Mouse (Mus musculus) splenic B cell, adult 2 months (primary cell): ENCODE data around the gene Gmfb.
A peak's percentile ranks its signal among the peaks of the same experiment; 100 is the strongest.

Experiments used
- DNase-seq: peaks from one replicate; pipeline ENCODE4 v3.0.0-alpha.2; 2011; ENCODE audit warnings: low read depth, low spot score
- H3K27me3 ChIP-seq: 2 replicates; pipeline ENCODE4 v1.6.1; 2012; ENCODE audit warnings: mild to moderate bottlenecking, low read length, moderate library complexity, mixed read lengths; ENCODE audit not compliant: control insufficient read depth, poor library complexity, insufficient read depth, severe bottlenecking
- H3K36me3 ChIP-seq: 2 replicates; pipeline ENCODE4 v1.6.1; 2012; ENCODE audit warnings: mild to moderate bottlenecking, low read length, moderate library complexity, mixed read lengths; ENCODE audit not compliant: control insufficient read depth, poor library complexity, insufficient read depth, severe bottlenecking

Gmfb gene

DNA sequence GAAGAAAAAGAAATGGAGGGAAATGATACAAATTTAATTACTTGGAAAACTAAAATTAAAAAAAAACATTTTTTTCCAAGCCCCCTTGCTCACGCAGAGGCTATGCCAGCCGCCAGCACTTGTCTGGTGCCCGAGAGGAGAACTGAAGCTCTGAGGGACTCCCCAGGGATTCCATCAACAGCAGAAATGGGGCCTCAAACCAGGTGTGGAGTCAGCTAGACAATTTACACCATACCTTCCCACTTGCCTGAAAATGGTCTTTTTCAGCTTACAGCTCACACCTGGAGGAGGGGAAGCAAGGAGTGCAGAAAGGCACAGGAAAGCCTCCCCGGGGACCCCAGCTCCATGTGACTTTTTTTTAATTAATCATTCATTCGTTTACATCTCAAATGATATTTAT is 36.8 kb downstream of the Gmfb start:
- H3K36me3 ChIP-seq = peaks cover 10% of the 10 kb centered on the region
- DNase-seq = peak; percentile 47

DNA sequence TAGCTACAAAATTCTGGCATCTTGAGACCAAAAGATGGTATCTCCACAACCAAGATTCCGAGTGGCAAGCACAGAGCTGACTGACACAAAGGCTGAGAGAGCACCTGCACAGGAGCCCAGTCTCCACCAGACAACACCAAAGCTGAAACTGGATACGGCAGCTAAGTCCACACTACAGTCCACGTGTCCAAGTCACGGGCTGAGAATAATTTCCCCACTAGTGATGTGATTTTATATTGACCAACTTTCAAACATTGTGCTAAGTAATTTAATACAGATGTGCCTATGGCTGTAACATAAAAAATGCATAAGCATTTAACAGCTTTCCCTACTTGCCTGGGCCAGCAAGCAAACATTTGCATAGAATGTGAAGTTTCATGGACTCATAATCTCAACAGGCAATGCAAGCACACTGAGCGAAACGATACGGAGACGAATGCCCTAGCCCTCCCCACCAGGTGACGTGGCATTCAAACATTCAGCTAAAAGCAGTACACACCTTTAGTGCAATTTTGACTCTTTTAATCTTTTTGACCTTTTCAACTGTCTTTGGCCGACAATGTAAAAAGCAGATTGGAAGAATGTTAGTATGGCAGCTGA is 38.6 kb downstream of the Gmfb start:
- H3K36me3 ChIP-seq = peaks cover 15% of the 10 kb centered on the region
- no peak for DNase-seq
- no peaks in the 10 kb centered on the region for H3K27me3 ChIP-seq

More for the DNA sequence above, 36.8 kb downstream of the Gmfb start:
- H3K27me3 ChIP-seq = no peaks in the 10 kb centered on the region

DNA sequence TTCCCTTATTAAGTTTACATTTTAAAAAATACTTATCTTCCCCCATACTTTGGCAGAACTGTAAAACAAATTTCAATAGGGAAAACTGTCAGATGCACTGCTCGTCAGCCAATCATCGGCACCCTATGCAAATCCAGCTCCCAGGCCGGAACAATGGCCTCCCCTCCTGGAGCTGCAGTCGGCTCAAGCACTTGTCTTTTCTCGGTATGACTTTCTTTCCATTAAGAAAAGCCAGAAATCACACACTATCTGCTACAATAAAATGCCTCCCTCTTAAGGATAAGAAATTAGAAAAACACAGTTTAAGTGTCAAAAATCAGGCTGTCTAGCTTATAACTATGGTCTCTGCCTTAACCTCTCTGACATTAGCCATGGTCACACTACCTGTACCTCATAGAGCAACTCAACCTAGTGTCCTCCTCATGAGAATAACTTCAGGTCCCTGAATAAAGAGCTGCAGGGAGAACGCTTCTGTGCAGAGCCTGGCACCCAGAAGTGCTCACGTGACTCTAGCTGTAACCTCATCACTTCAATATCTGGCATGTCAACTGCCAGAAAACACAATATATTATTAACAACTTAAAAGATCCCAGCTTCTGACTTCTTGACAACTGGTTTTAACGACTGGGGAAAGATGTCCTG is 39.7 kb downstream of the Gmfb start:
- Histone ChIP-seq H3K36me3 (peaks cover 16% of the 10 kb centered on the region), H3K27me3 (no peaks in the 10 kb centered on the region)
- no peak for DNase-seq

DNA sequence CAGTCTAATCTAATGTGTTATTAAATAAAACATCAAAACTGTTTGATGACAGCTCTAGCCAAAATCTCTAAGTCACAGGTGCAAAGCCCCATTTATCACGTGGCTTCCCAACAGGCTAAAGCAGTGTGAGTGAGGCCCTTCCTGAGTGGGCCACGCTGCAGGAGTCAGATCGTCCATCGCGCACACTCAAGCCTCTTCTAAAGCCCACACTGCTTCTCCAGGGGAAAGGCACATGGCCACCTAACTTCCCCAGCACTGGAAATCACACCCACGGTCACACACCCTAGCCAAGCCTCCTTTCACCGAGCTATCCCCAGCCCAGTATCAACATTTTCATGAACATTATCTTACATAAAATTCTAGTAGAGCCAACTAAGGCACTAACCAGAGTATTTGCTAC is 41.0 kb downstream of the Gmfb start:
- peaks cover 16% of the 10 kb centered on the region for H3K36me3 ChIP-seq
- no peak for DNase-seq
- no peaks in the 10 kb centered on the region for H3K27me3 ChIP-seq

DNA sequence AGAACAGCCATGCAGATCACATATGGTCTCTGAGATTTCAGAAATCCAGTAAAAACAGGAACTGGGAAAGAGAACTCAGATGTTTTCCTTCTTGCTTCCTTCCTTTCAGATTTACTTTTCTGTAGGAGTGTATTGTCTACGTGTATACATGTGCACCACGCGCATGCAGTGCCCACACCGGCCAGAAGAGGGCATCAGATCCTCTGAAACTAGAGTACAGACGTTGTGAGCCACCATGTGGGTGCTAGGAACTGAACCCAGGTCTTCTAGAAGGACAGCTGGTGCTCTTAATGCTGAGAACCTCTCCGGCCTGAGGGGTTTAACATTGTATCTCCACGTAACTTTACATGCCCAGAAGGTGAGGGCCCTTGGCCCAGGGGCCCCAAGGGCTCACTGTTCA is 42.8 kb downstream of the Gmfb start:
- Histone ChIP-seq H3K36me3 (peaks cover 18% of the 10 kb centered on the region), H3K27me3 (no peaks in the 10 kb centered on the region)
- peak; percentile 29 for DNase-seq

DNA sequence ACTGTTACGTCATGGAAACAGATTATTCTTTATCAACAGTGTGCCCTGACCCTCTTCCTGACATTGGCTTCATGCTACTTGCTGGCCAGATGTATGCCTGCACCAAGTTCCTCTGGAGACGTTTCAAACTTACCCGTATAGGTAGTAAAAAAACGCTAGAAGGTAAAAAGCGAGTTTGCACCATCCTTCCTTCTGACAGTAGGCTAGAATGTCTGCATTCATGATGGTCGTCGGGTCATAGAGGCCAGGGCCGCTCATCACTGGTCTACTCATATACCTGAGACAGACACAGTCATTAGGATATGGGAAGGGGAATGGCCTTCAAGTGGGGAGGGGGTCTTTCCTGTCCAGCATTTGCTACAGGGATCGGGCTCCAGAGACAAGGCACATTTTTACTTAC is 43.3 kb downstream of the Gmfb start:
- no peaks in the 10 kb centered on the region for H3K27me3 ChIP-seq
- DNase-seq = no peak
- H3K36me3 ChIP-seq = peaks cover 18% of the 10 kb centered on the region

DNA sequence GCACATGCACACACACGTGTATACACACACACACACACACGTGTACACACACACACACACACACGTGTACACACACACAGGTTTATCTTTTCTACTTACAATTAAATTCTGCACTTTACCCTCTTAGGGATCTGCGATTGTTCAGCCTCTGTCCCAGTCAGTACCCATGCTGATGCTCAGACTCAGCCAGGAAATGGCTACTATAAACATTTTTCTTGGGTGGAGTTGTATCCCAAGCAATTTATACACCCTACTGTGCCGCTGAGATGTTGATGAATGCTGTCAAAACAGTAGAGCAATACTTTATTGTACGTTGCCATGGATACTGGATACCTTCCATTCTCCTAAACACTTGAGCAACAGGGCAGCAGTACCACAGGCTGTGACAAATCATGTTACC is 52.0 kb downstream of the Gmfb start:
- DNase-seq = no peak
- Histone ChIP-seq H3K27me3 (no peaks in the 10 kb centered on the region), H3K36me3 (no peaks in the 10 kb centered on the region; the same call in 1 of the 2 replicates)

DNA sequence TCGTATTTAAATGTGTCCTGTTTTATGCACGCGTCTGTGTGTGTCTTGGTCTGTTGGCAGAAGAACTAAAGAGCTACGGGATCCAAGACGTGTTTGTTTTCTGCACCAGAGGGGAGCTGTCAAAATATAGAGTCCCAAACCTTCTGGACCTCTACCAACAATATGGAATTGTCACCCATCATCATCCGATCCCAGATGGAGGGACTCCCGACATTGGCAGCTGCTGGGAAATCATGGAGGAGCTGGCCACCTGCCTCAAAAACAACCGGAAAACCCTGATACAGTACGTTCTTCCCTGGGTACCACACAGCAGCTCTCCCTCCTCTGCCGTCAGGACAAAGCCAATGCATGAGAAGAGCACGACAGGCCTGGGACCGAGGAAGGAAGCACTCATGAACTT is 54.9 kb downstream of the Gmfb start:
- H3K27me3 ChIP-seq = no peaks in the 10 kb centered on the region
- DNase-seq = no peak

DNA sequence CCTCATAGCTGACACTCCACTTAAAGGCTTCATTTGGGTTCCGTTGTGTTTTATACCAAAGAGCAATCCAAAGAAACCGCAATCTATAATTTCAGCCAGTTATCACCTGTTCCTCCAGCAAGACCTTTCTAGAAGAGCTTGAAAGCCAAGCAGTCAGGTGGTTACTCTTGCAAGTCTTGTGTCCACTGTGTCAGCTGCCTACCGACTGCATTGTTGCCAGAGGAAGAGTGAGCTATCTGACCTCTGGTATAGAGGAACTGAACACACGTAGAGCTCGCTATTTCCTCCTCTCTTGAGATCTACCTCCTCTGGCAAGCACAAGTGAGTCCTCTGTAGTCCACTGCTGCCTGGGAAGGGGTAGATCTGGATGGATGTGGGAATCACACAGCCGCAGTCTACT is 60.9 kb downstream of the Gmfb start:
- no peaks in the 10 kb centered on the region for H3K36me3 ChIP-seq
- peak; percentile 36 for DNase-seq
- H3K27me3 ChIP-seq = no peaks in the 10 kb centered on the region

More for the DNA sequence above, 54.9 kb downstream of the Gmfb start:
- H3K36me3 ChIP-seq = no peaks in the 10 kb centered on the region; the same call in 1 of the 2 replicates

DNA sequence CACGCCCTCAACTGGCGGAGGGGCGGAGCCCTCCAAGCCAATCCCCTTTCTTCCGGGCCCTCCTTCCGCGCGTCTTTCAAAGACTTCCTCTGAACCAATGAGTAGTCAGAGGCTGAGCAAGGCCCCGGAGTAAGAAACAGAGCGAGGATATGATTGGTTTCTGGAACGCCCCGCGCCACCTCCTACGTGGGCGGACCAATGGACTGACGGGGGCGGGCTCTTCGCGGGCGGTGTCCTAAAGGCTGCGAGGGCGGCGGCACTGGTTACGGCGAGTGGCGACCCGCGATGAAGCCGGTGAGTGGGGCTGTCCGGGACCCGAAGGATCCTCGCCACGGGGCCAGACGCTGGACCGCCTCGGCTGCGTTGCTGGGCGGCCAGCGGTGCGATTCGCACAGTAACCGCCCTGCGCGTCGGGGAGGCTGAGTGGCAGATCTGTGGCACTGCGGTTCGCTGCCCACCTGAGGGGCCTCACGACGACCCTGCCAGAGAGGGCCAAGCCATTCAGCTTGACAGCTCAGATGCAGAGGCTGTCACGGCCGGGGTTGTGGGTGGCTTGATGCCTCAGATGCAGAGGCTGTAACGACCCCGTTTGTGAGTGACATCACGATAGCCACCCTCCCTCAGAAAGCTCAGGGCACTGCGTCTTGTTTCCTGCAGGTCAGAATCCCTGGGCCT is 61.5 kb downstream of the Gmfb start, which contains the start of gene Cdkn3:
TSS of gene Cdkn3 (plus strand) at position 187 of the 675 bp plus-strand sequence.
- peak; percentile 96 for DNase-seq
- no peaks in the 10 kb centered on the region for H3K27me3 ChIP-seq
- no peaks in the 10 kb centered on the region for H3K36me3 ChIP-seq

DNA sequence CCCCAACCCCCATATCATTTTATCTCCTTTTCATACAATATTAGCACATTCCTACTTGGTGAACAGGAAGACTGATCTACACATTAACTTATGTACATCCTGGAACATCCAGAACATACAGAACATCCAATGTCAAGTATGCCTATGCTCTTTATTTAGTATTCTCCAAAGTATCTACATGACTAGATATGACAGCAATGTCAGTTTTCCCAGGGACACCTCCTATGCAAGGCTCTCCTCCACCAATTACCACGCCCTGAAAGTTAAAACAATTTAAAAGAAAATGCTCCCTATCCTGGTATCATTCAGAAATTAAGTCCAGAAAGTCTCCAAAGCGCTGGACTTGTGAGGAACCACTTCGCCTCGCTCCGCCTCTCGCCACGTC is 62.1 kb downstream of the Gmfb start:
- H3K36me3 ChIP-seq = no peaks in the 10 kb centered on the region
- no peaks in the 10 kb centered on the region for H3K27me3 ChIP-seq
- DNase-seq = no peak
